Mouse (Mus musculus): Measurements from ENCODE around the gene Hist1h2ae.

Hist1h2ae gene

DNA sequence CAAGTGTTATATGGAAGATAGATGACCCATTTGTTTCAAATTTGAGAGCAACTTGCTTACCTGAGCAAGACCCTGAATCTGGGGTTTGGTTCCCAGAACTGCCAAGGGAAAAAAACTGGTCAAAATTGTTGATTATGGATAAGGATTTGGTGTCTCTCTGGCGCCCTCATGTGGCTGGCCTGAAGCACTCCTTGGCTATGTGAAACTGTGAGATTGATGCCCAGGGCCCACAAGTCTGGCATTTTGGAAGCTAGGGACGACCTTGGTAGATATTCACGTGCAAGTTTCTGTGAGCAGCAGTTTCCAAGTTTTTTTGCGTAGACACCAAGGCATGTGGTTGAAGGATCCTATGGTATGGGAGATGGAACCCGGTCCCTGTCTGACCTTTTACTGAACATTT lies 46.4 kb downstream of the Hist1h2ae start:
- in situ Hi-C loops (cut with MboI, MseI), result loop anchor here (5.0 kb wide), 2 partner anchors 227 to 1607 kb away; no protein-coding TSS in a partner anchor

DNA sequence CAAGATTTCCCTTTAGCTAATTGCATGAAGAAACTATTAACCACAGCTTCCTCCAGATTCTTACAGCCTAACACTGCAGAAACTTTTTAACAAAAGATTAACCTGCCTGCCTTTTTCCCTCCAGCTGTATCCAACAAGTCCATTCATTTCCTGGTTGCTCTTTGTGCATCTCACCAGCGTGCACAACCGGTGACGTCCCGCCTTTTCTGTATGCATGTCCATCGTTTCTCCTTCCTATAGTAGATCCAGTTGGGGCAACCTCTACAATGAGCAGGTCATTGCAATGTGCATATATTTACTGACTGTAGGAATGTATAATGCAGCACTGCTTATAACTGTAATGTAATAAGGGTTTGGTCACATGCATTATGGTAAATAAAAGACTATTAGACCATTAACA lies 47.0 kb downstream of the Hist1h2ae start:
- in situ Hi-C loops (cut with MboI, MseI), result loop anchor here (5.0 kb wide), 1 partner anchor 1607 kb away; no protein-coding TSS in a partner anchor

DNA sequence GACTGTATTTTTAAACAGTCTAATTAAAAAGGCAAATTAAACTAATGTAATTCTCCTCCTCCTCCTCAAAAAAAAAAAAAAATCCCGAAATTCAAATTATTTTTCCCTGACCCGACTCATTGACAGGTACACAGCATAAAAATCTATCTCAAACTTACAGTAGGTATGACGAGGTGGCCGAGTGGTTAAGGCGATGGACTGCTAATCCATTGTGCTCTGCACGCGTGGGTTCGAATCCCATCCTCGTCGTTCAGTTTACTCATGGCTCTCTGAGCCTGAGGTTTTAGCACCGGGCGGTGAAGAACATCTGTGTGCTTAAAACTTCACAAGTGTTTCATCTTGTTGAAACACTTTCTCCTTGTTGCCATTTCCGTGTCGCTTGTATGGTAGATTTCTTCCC lies 49.3 kb downstream of the Hist1h2ae start:
- in situ Hi-C loops (cut with MboI, MseI), result loop anchor here (5.0 kb wide), 1 partner anchor 1604 kb away; no protein-coding TSS in a partner anchor

Data from T-helper 2 cell (primary cell).